Mouse (Mus musculus) cerebellum, adult 2 months (tissue): Measurements from ENCODE around the gene Itgav. TPM values are rescaled to one million over a fixed set of nuclear protein-coding genes. Genes with fewer than 3 reads are reported as not detected.

Experiments
- DNase-seq, 2 experiments: peaks; one replicate each; pipeline ENCODE4 v3.0.0; 2021
- H3K27ac ChIP-seq: fragments of 200-500 bp; 2 replicates; pipeline ENCODE4 v1.5.1; 2012; ENCODE audit warnings: low read length, control low read depth, inconsistent platforms; ENCODE audit not compliant: insufficient read depth
- H3K27me3 ChIP-seq: fragments of 200-500 bp; 2 replicates; pipeline ENCODE4 v1.6.1; 2012; ENCODE audit warnings: inconsistent platforms, mild to moderate bottlenecking, low read length, moderate library complexity; ENCODE audit not compliant: control insufficient read depth, insufficient read depth
- H3K4me1 ChIP-seq: fragments of 200-500 bp; 2 replicates; pipeline ENCODE4 v1.6.1; 2011; ENCODE audit warnings: low read length; ENCODE audit not compliant: control insufficient read depth, insufficient read depth
- H3K4me3 ChIP-seq: fragments of 200-500 bp; replicated peaks from 2 replicates; pipeline ENCODE3; 2011; ENCODE audit warnings: mild to moderate bottlenecking, low read depth, low read length, control low read depth; ENCODE audit not compliant: insufficient read depth
- CTCF ChIP-seq: fragments of 200-500 bp; IDR thresholded peaks from 2 replicates; pipeline ENCODE4 v1.5.1; 2011; ENCODE audit warnings: low read depth, mild to moderate bottlenecking, control low read depth, low read length, moderate library complexity, borderline replicate concordance; ENCODE audit not compliant: insufficient read depth
- POLR2A ChIP-seq: fragments of 200-500 bp; IDR thresholded peaks from 2 replicates; pipeline ENCODE4 v1.6.1; 2011; ENCODE audit warnings: low read length, control low read depth, borderline replicate concordance; ENCODE audit not compliant: insufficient read depth
- whole genome bisulfite sequencing: fragments of 180-500 bp; shearing (Covaris S2); methylation state at CpG from one replicate; pipeline ENCODE4 v1.1.7; 2018; 5-methylcytosine and 5-hydroxymethylcytosine counted together
- polyA plus RNA-seq: library from polyadenylated mRNA; depleted of rRNA; stranded (reverse); fragments of >200 nt; gene quantifications from 2 replicates; pipeline ENCODE4 v1.2.3, GENCODE M21; 2012

The Itgav gene
- polyA plus RNA-seq, 1 experiment: 43.2 TPM

DNA sequence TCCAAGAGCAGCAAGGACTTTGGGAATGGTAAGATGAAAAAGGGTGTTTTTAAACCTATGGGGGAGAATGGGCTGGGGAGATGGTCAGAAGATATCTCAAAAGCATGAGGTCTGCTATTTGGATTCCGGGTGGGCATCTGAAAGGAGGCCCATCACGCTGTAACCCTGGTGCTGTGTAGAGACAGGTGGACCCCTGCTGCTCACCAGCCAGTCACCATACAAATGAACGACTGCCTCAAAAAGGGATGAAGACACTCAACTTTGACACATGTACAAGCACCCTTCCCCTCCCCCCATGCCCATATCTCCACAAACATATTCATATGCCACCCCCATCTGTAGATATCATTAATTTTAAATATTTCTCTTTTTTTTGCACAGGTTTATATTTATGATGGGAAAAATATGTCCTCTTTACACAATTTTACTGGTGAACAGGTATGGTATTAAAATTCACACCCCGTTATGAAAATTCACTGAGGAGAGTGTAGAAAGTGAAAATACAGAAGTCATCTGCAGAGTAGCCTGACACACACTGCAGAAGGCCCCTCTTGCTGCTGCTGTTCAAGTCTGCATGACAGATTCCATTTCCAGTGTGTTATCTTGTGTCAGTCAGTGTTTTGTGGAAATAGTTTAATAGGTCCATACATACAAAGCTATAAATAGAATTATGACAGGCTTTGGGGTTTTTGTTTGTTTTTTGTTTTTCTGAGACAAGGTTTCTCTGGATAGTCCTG, 44.3 kb downstream of the Itgav start:
- WGBS: 91% methylated on average over 4 of the region's 4 CpGs

DNA sequence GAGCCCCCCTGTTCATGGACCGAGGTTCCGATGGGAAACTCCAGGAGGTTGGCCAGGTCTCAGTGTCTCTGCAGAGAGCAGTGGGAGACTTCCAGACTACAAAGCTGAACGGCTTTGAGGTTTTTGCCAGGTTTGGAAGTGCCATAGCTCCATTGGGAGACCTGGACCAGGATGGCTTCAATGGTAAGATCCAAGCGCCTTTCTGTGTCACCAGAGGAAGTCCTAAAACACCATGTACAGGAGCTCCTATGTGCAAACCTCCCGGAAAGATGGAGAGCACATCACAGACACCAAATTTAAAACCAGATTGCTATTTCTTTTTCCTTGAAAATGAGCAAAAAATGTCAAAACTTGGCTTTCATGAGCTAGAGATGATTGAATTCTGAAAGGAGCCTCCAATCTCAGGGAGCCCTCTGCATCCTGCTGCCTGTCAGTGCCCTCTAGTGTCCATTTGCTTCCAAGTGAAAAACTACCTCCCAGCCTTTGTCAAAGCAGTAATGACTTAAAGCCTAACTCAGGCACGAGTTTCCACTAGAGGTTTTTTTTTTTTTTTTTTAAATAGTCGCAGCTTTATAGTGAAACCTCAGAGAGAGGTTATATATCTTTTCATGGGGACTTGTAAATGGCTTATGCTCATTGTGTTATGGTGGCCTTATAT, 47.1 kb downstream of the Itgav start:
- Histone ChIP-seq H3K27ac (no peak overlapping the region), H3K4me1 (no peaks in the 10 kb centered on the region), H3K27me3 (no peaks in the 10 kb centered on the region), H3K4me3 (no peak overlapping the region)
- WGBS: 48% methylated on average over 7 of the region's 7 CpGs
- TF ChIP-seq POLR2A: no peak
- peak; percentile 84 for TF ChIP-seq CTCF
- DNase-seq: peak; percentile 54 to 64

More for the DNA sequence above, 44.3 kb downstream of the Itgav start:
- TF ChIP-seq CTCF: no peak
- TF ChIP-seq POLR2A: no peak
- H3K27me3 ChIP-seq: no peaks in the 10 kb centered on the region
- DNase-seq: no peak
- no peak overlapping the region for H3K4me3 ChIP-seq
- no peaks in the 10 kb centered on the region for H3K4me1 ChIP-seq
- no peak overlapping the region for H3K27ac ChIP-seq

DNA sequence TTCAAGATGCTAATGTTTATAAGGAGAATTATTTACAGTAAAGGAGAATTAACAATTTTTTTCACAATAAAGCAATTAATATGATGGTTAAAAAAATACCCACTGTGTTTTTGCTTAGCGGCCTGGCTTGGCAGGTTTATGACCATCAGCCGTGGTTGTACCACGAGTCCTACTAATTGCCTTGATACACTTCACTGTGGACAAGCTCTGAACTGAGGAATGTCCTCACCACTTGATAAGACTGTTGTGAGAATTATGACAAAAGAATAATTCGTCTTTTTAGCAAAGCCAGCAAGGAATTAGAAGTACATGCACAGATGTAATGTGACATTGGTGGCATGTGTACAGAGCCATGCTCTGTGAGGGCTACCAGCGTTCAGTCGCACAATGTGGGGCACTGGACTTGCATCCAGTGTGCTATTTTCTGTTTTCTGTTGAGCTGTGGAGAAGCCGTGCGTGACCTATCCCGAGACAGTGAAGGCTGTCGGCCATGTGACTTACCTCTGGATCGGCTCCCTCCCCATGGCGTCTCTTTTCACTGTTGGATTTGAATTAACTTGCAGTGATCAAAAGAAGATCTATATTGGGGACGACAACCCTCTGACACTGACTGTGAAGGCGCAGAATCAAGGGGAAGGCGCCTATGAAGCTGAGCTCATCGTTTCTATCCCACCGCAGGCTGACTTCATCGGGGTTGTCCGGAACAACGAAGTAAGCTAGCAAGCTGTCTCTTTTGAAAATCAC, 67.3 kb downstream of the Itgav start:
- Histone ChIP-seq H3K4me3 (no peak overlapping the region), H3K4me1 (no peaks in the 10 kb centered on the region), H3K27ac (no peak overlapping the region), H3K27me3 (no peaks in the 10 kb centered on the region)
- no peak for TF ChIP-seq POLR2A
- no peak for TF ChIP-seq CTCF
- DNase-seq: no peak
- WGBS: 67% methylated on average over 20 of the region's 20 CpGs

DNA sequence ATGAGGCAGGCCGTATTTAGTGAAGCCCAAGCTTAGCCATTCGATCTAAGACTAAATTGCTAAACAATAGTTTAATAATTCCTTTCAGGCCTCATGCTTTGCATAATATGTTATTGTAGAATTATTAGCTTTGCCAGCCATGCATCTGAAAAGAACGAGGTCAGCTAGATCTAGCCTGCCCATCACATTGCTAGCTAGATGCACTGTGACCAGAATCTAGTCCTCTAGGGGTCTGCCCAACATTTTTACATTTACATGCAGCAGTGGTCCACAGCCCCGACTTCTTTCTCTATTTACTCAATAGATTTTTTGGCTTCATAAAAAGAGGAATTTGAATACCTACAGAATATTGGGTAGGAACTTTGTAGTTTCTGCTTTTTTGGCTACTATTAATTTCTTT, 67.9 kb downstream of the Itgav start:
- Histone ChIP-seq H3K4me3 (no peak overlapping the region), H3K27me3 (no peaks in the 10 kb centered on the region), H3K4me1 (no peaks in the 10 kb centered on the region), H3K27ac (no peak overlapping the region)
- TF ChIP-seq CTCF (no peak), POLR2A (no peak)
- DNase-seq: no peak
- WGBS: 75% methylated on average over 4 of the region's 4 CpGs

DNA sequence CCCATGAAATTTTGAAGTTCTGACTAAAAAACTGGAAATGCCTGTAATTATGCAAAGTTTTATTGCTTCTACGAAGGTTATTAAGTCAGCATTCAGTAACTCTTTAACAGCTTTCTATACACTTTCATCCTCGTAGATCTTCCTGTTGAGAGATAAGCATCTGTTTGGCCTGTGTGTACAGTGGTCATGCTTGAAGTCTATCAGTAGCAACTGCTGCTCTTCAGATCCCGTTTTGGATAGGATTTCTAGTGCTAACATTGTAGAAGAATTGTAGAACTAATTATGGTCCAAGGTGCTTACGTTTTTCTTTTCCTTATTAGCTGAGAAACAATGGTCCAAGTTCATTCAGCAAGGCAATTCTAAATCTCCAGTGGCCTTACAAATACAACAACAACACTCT, 71.6 kb downstream of the Itgav start:
- Histone ChIP-seq H3K4me1 (no peaks in the 10 kb centered on the region), H3K27me3 (no peaks in the 10 kb centered on the region), H3K27ac (no peak overlapping the region), H3K4me3 (no peak overlapping the region)
- no peak for TF ChIP-seq POLR2A
- no peak for TF ChIP-seq CTCF
- 89% methylated on average over 4 of the region's 4 CpGs for WGBS
- no peak for DNase-seq

DNA sequence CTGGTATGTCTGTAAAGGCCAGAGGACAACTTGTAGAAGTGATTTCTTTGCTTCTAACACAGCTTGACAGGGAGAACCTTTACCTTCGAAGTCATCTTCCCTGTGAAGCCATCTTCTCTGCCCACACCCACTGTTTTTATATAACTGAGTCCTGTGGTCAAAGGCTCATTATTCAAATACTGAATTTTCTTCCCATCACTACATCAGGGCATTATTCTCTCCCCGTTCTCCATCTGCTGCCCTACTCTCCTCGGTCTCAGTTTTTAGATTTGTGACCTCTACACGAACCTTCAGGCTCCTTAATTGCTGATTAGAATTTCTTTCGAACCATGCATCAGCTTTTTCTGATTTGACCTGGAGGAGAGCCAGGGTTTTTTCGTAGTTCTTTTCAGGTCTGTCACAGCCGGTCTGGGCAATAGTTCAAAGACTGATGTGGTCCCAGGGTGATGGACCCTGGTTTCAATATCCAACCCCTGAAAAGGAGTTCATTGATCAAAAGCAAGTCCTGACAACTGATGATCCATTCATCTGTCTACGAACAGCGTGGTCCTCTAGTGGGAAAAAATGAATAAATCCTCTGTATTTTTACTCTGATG, 73.8 kb downstream of the Itgav start:
- no peak overlapping the region for H3K27ac ChIP-seq
- no peak for DNase-seq
- no peaks in the 10 kb centered on the region for H3K27me3 ChIP-seq
- TF ChIP-seq CTCF (no peak), POLR2A (no peak)
- 52% methylated on average over 9 of the region's 9 CpGs for WGBS
- no peak overlapping the region for H3K4me3 ChIP-seq
- H3K4me1 ChIP-seq: no peaks in the 10 kb centered on the region

DNA sequence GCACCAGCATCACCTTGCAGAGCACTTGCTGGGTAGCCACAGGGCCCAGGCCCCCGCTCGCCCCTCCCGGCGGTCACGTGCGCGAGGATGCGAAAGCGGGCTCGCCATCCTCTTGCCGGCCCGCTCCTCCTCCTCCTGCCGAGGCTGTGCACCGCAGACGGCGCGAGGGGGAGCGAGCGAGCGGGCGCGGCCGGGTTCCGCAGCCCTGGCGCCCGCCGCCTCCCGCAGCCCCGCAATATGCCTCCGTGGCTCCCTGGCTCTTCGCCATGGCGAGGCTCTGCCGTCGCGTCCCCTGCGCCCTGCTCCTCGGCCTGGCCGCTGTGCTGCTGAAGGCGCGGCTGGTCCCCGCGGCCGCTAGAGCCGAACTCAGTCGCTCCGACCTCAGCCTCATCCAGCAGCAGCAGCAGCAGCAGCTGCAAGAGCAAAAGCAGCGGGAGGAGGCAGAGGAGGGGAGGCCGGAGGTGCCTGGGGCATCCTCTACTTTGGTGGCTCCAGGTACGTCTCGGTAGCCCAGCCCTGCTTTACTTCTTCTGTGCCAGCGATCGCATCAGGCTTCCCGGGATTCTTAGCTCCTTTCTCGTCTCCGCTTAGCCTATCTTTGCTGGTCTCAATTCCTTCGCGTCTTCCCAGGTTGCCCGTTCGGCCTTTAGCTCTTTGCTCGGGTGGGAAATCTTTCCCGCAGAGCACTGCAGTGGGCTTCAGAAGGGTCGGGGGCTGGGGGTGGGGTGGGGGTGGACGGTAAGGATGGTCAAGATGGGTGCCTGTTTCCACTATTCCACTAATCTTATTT, 88.5 kb downstream of the Itgav start, which contains the start of gene Fam171b:
Gene Fam171b, plus strand, starts transcription at position 154 of the 790 bp plus-strand sequence.
- Histone ChIP-seq H3K4me1 (peaks cover 2% of the 10 kb centered on the region), H3K4me3 (peak within 1 kb of the TSS; percentile 92), H3K27ac (peak within 1 kb of the TSS; percentile 99), H3K27me3 (no peaks in the 10 kb centered on the region)
- peak; percentile 93 to 97 for DNase-seq
- TF ChIP-seq CTCF (no peak), POLR2A (peak; percentile 47; the same call in 1 of the 2 replicates)
- WGBS: under 1% methylated on average over 63 of the region's 63 CpGs
